Comparison of ENCODE assay signal across 12 mouse cellular contexts in the genomic region with DNA sequence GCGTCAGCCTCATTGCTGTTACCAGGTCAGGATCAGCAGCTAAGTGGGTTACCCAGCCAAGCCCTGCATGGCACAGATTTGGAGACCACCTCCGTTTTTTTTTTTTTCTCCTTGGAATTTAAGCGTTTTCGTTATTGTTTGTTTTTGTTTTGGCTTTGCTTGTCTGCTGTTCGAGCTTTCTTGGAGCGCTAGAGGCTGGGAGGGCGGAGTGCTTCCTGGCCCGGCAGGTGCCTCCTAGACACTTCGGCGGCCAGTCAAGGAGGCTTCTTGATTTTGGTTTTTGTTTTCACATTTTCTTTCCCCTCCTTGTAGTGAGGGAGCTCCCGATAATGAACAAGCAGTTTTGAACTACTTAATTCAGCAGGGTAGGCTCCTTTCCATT. TPM values are rescaled to one million over a fixed set of nuclear protein-coding genes. Genes with fewer than 3 reads are reported as not detected.
DNase-seq lines count a peak whose midpoint lies in the region; ATAC-seq and TF ChIP-seq lines count a peak whose summit lies in the region.
"Had no signal": no experiment of that assay in that cellular context is flagged by ENCODE, and none has a peak within 500 bp of the region (broad histone marks: within the 10 kb centered on the region; RNA-seq: fewer than 3 reads in every experiment).

Nkx2-1 (minus strand) TSS at position 25 of the 382 bp plus-strand sequence.

- WGBS in hindbrain, embryonic 15.5 days: under 1% methylated on average over 11 of the region's 11 CpGs
- 1% methylated on average over 11 of the region's 11 CpGs for WGBS in hindbrain, postnatal 0 days
- 1% methylated on average over 11 of the region's 11 CpGs for WGBS in embryonic facial prominence, embryonic 13.5 days
- WGBS in midbrain, embryonic 10.5 days: under 1% methylated on average over 11 of the region's 11 CpGs

- peaks cover 19% of the 10 kb centered on the region for H3K4me1 ChIP-seq in hindbrain, embryonic 15.5 days (replicated peaks)
- no peaks in the 10 kb centered on the region for H3K4me1 ChIP-seq in hindbrain, postnatal 0 days (ENCODE audit: insufficient read depth, low read length)
- H3K4me1 ChIP-seq in embryonic facial prominence, embryonic 13.5 days: peaks cover 25% of the 10 kb centered on the region
- H3K4me1 ChIP-seq in midbrain, embryonic 10.5 days: peaks cover 30% of the 10 kb centered on the region

- ATAC-seq in hindbrain, embryonic 15.5 days (ENCODE audit: low FRiP score, low read depth): no peak
- no peak for ATAC-seq in hindbrain, postnatal 0 days
- no peak for ATAC-seq in embryonic facial prominence, embryonic 13.5 days (ENCODE audit: insufficient number of reproducible peaks, insufficient read depth, low FRiP score, low TSS enrichment, low read depth)
- ATAC-seq in erythroid progenitor cell, adult 5-6 weeks (replicated peaks; ENCODE audit: low FRiP score, poor library complexity, severe bottlenecking): no peak

- H3K27me3 ChIP-seq in hindbrain, embryonic 15.5 days: peaks cover 86% of the 10 kb centered on the region
- peaks cover 91% of the 10 kb centered on the region for H3K27me3 ChIP-seq in hindbrain, postnatal 0 days (ENCODE audit: insufficient read depth, low read length)
- peaks cover 97% of the 10 kb centered on the region for H3K27me3 ChIP-seq in embryonic facial prominence, embryonic 13.5 days
- H3K27me3 ChIP-seq in midbrain, embryonic 10.5 days (ENCODE audit: low read depth, poor library complexity, severe bottlenecking): peaks cover 100% of the 10 kb centered on the region

- DNase-seq in hindbrain, postnatal 0 days (ENCODE audit: low spot score): no peak
- DNase-seq in ZHBTc4 (ENCODE audit: low read depth, low spot score): peak; percentile 26
- no peak for DNase-seq in midbrain, embryonic 10.5 days (ENCODE audit: low spot score)
- no peak for DNase-seq in cerebellum, postnatal 10 days
- DNase-seq: adrenal gland, postnatal 25 days; left cerebral cortex, postnatal 4 days had no signal

- no peak within 1 kb of the TSS for H3K27ac ChIP-seq in hindbrain, embryonic 15.5 days (replicated peaks)
- no peak within 1 kb of the TSS for H3K27ac ChIP-seq in hindbrain, postnatal 0 days
- H3K27ac ChIP-seq in embryonic facial prominence, embryonic 13.5 days: no peak within 1 kb of the TSS
- peak within 1 kb of the TSS; percentile 82 for H3K27ac ChIP-seq in midbrain, embryonic 10.5 days (replicated peaks)

- H3K4me2 ChIP-seq in hindbrain, embryonic 15.5 days: no peak within 1 kb of the TSS
- no peak within 1 kb of the TSS for H3K4me2 ChIP-seq in hindbrain, postnatal 0 days (ENCODE audit: low read depth, low read length)
- peak within 1 kb of the TSS; percentile 57 for H3K4me2 ChIP-seq in embryonic facial prominence, embryonic 13.5 days

- H3K9me3 ChIP-seq in hindbrain, embryonic 15.5 days: no peaks in the 10 kb centered on the region
- H3K9me3 ChIP-seq in hindbrain, postnatal 0 days (ENCODE audit: low read length): no peaks in the 10 kb centered on the region
- H3K9me3 ChIP-seq in embryonic facial prominence, embryonic 13.5 days: no peaks in the 10 kb centered on the region
- H3K9me3 ChIP-seq in midbrain, embryonic 10.5 days (replicated peaks): no peaks in the 10 kb centered on the region

- no peak for TF ChIP-seq CTCF in hindbrain, postnatal 0 days (IDR thresholded peaks at IDR 0.05; ENCODE audit: low read depth)

- H3K4me3 ChIP-seq in hindbrain, embryonic 15.5 days: 0 out of 2 replicates have a peak within 1 kb of the TSS, but pooled peaks have one; percentile 3
- H3K4me3 ChIP-seq in hindbrain, postnatal 0 days (ENCODE audit: low read length): no peak within 1 kb of the TSS
- H3K4me3 ChIP-seq in embryonic facial prominence, embryonic 13.5 days: peak within 1 kb of the TSS; percentile 16
- peak within 1 kb of the TSS; percentile 47 for H3K4me3 ChIP-seq in midbrain, embryonic 10.5 days

- H3K36me3 ChIP-seq in hindbrain, embryonic 15.5 days: no peaks in the 10 kb centered on the region
- no peaks in the 10 kb centered on the region for H3K36me3 ChIP-seq in hindbrain, postnatal 0 days (ENCODE audit: insufficient read depth, low read length)
- H3K36me3 ChIP-seq in embryonic facial prominence, embryonic 13.5 days: no peaks in the 10 kb centered on the region
- H3K36me3 ChIP-seq in midbrain, embryonic 10.5 days: no peaks in the 10 kb centered on the region

- no peak within 1 kb of the TSS for H3K9ac ChIP-seq in hindbrain, embryonic 15.5 days
- H3K9ac ChIP-seq in hindbrain, postnatal 0 days (replicated peaks; ENCODE audit: low read length): no peak within 1 kb of the TSS
- no peak within 1 kb of the TSS for H3K9ac ChIP-seq in embryonic facial prominence, embryonic 13.5 days

RNA-seq across cellular contexts. Expression of gene Nkx2-1, which starts in this region (rescaled TPM):
- 0.06 TPM in 1 of 2 replicates, not detected in the other for polyA plus RNA-seq in hindbrain, embryonic 15.5 days (2015; fragmentation: Nextera tagmentation; extraction: Ambion mirVana)
- total RNA-seq in hindbrain, postnatal 0 days (2014; rRNA removed): 0.25 and 0.42 TPM in 2 replicates
- not detected in 2 replicates for polyA plus RNA-seq in hindbrain, postnatal 0 days (2015; fragmentation: Nextera tagmentation; extraction: Ambion mirVana)
- 0.15 TPM in 1 of 2 replicates, not detected in the other for polyA plus RNA-seq in embryonic facial prominence, embryonic 13.5 days (2015; fragmentation: Nextera tagmentation; extraction: Ambion mirVana)
- 9.1 and 9.4 TPM in 2 replicates for polyA plus RNA-seq in midbrain, embryonic 10.5 days (2016; fragmentation: Nextera tagmentation; extraction: Ambion mirVana)
- total RNA-seq in erythroid progenitor cell, adult 5-6 weeks (2015; ENCODE audit: low replicate concordance): not detected in 2 replicates
- total RNA-seq in erythroid progenitor cell, adult 5-6 weeks (2017; ENCODE audit: low replicate concordance): not detected in 2 replicates
- total RNA-seq: adrenal gland, postnatal 25 days; gastrocnemius, adult 8-10 months had no signal
- polyA plus RNA-seq: large intestine, adult 2 months; small intestine, adult 2 months had no signal
